Mouse (Mus musculus) bone marrow macrophage, adult 2 months (primary cell): ENCODE measurements around the gene Taf1a. TPM values are rescaled to one million over a fixed set of nuclear protein-coding genes. Genes with fewer than 3 reads are reported as not detected.
"Not testable (repeated sequence)": the region's sequence is repeated elsewhere in the genome, so short reads cannot be mapped to it uniquely, and the experiment has no call there.

Experiments used
- H3K27ac ChIP-seq: 2 replicates; pipeline ENCODE4 v1.5.1; 2012; ENCODE audit warnings: low read depth, low read length; ENCODE audit not compliant: insufficient read depth
- H3K4me1 ChIP-seq: 2 replicates; pipeline ENCODE4 v1.6.1; 2012; ENCODE audit warnings: low read length; ENCODE audit not compliant: control insufficient read depth, insufficient read depth
- H3K4me3 ChIP-seq: 2 replicates; pipeline ENCODE4 v1.5.1; 2012; ENCODE audit warnings: mild to moderate bottlenecking, low read length, moderate library complexity; ENCODE audit not compliant: insufficient read depth
- CTCF ChIP-seq: IDR thresholded peaks from 2 replicates; pipeline ENCODE4 v1.5.1; 2012; ENCODE audit warnings: low read depth, mild to moderate bottlenecking, low read length, moderate library complexity
- POLR2A ChIP-seq: IDR thresholded peaks from 2 replicates; pipeline ENCODE4 v1.6.1; 2012; ENCODE audit warnings: mild to moderate bottlenecking, low read depth, low read length, borderline replicate concordance
- polyA plus RNA-seq: library from polyadenylated mRNA; stranded (reverse); fragments of >200 nt; gene quantifications from 2 replicates; pipeline ENCODE4 v1.2.4, GENCODE M21; 2012; ENCODE audit not compliant: missing spikeins, insufficient read depth, insufficient read length

Gene Taf1a
- polyA plus RNA-seq, result 8.1 TPM in 2 replicates

GRCm38 (mm10) chr1:183388426-183389406 lies at the start of gene Taf1a:
Gene Taf1a (plus strand): TSS chr1:183388981.
- TF ChIP-seq POLR2A (no peak), CTCF (no peak)
- Histone ChIP-seq H3K4me3 (peak within 1 kb of the TSS; percentile 71), H3K27ac (peak within 1 kb of the TSS; percentile 26; the same call in 1 of the 2 replicates), H3K4me1 (0 out of 2 replicates have a peak, but pooled peaks cover 2% of the 10 kb centered on the region)

GRCm38 (mm10) chr1:183342902-183343301 lies 45.9 kb upstream of the Taf1a start:
- not testable (repeated sequence) for H3K4me3 ChIP-seq, H3K27ac ChIP-seq, H3K4me1 ChIP-seq

- TF ChIP-seq POLR2A (no peak), CTCF (no peak)
- peak overlapping the region; percentile 78 for H3K4me3 ChIP-seq
- H3K27ac ChIP-seq, result peak overlapping the region; percentile 45
- peaks cover 9% of the 10 kb centered on the region for H3K4me1 ChIP-seq
Measured at GRCm38 (mm10) chr1:183344886-183345816, 43.6 kb upstream of the Taf1a start.

- H3K27ac ChIP-seq, result peak overlapping the region; percentile 9; the same call in 1 of the 2 replicates
- peaks cover 9% of the 10 kb centered on the region for H3K4me1 ChIP-seq
- peak overlapping the region; percentile 78 for H3K4me3 ChIP-seq
- TF ChIP-seq POLR2A (no peak), CTCF (no peak)
Measured at GRCm38 (mm10) chr1:183345817-183346195, 43.0 kb upstream of the Taf1a start.

GRCm38 (mm10) chr1:183349840-183350239 lies 38.9 kb upstream of the Taf1a start:
- no peak overlapping the region for H3K4me3 ChIP-seq
- H3K4me1 ChIP-seq, result peaks cover 7% of the 10 kb centered on the region
- no peak overlapping the region for H3K27ac ChIP-seq
- no peak for TF ChIP-seq POLR2A
- TF ChIP-seq CTCF, result no peak

GRCm38 (mm10) chr1:183358901-183359300 lies 29.9 kb upstream of the Taf1a start:
- TF ChIP-seq CTCF, result no peak
- TF ChIP-seq POLR2A, result no peak
- H3K4me3 ChIP-seq, result no peak overlapping the region
- H3K27ac ChIP-seq, result no peak overlapping the region
- no peaks in the 10 kb centered on the region for H3K4me1 ChIP-seq

- TF ChIP-seq CTCF, result no peak
- no peak for TF ChIP-seq POLR2A
Measured at GRCm38 (mm10) chr1:183362301-183362700, 26.5 kb upstream of the Taf1a start.

GRCm38 (mm10) chr1:183362729-183363576 lies 25.8 kb upstream of the Taf1a start:
- no peak overlapping the region for H3K4me3 ChIP-seq
- H3K27ac ChIP-seq, result no peak overlapping the region
- H3K4me1 ChIP-seq, result peaks cover under 1% of the 10 kb centered on the region; the same call in 1 of the 2 replicates
- TF ChIP-seq POLR2A, result no peak
- no peak for TF ChIP-seq CTCF

More at GRCm38 (mm10) chr1:183362301-183362700, 26.5 kb upstream of the Taf1a start:
- Histone ChIP-seq H3K4me1 (no peaks in the 10 kb centered on the region), H3K27ac (no peak overlapping the region), H3K4me3 (no peak overlapping the region)

GRCm38 (mm10) chr1:183363577-183363867 lies 25.3 kb upstream of the Taf1a start:
- no peak for TF ChIP-seq POLR2A
- no peak for TF ChIP-seq CTCF
- Histone ChIP-seq H3K4me1 (peaks cover 4% of the 10 kb centered on the region; the same call in 1 of the 2 replicates), H3K4me3 (no peak overlapping the region), H3K27ac (no peak overlapping the region)
